Mouse (Mus musculus): ENCODE measurements around the gene Lrrtm4.

GRCm38 (mm10) chr6:80261595-80261994 lies 242.9 kb downstream of the Lrrtm4 start:
- TF ChIP-seq CTCF (IDR thresholded peaks at IDR 0.05; ENCODE audit: extremely low read depth, insufficient read depth, low read length) (no peak), POLR2A (IDR thresholded peaks at IDR 0.05; ENCODE audit: extremely low read depth, insufficient read depth, low read length) (no peak)
